Mouse (Mus musculus): ENCODE measurements around the gene Spata2. TPM values are rescaled to one million over a fixed set of nuclear protein-coding genes. Genes with fewer than 3 reads are reported as not detected.

The Spata2 gene
- polyA plus RNA-seq, 1 experiment from 2014 or later: 15.6 TPM

- Histone ChIP-seq H3K9me3 (ENCODE audit: control insufficient read depth, low read length) (no peaks in the 10 kb centered on the region), H3K4me1 (ENCODE audit: control insufficient read depth, insufficient read depth, low read length) (peaks cover 24% of the 10 kb centered on the region), H3K4me2 (peak within 1 kb of the TSS; percentile 57), H3K36me3 (ENCODE audit: control insufficient read depth, insufficient read depth, low read length) (no peaks in the 10 kb centered on the region), H3K9ac (ENCODE audit: low read length) (peak within 1 kb of the TSS; percentile 49), H3K27me3 (ENCODE audit: control insufficient read depth, insufficient read depth, low read length) (peaks cover 46% of the 10 kb centered on the region), H3K27ac (ENCODE audit: low read depth, low read length) (no peak within 1 kb of the TSS), H3K4me3 (ENCODE audit: low read depth, low read length) (peak within 1 kb of the TSS; percentile 38)
- WGBS: 1% methylated on average over 58 of the region's 58 CpGs
- ATAC-seq (ENCODE audit: low FRiP score) (peak; percentile 96), DNase-seq (ENCODE audit: low spot score, missing footprints) (peak; percentile 99)
Observed at GRCm38 (mm10) chr2:167537476-167538297, 45.0 kb upstream of the Spata2 start, which contains the start of gene Snai1. Gene Snai1, plus strand, starts transcription at chr2:167538195.

GRCm38 (mm10) chr2:167536320-167536945 lies 43.7 kb upstream of the Spata2 start:
- Histone ChIP-seq H3K9ac (ENCODE audit: low read length) (no peak overlapping the region), H3K9me3 (ENCODE audit: control insufficient read depth, low read length) (no peaks in the 10 kb centered on the region), H3K4me1 (ENCODE audit: control insufficient read depth, insufficient read depth, low read length) (peaks cover 24% of the 10 kb centered on the region), H3K36me3 (ENCODE audit: control insufficient read depth, insufficient read depth, low read length) (no peaks in the 10 kb centered on the region), H3K27ac (ENCODE audit: low read depth, low read length) (no peak overlapping the region), H3K4me2 (no peak overlapping the region), H3K27me3 (ENCODE audit: control insufficient read depth, insufficient read depth, low read length) (peaks cover 42% of the 10 kb centered on the region), H3K4me3 (ENCODE audit: low read depth, low read length) (no peak overlapping the region)
- DNase-seq (ENCODE audit: low spot score, missing footprints) (no peak), ATAC-seq (ENCODE audit: low FRiP score) (no peak)
- WGBS: 46% methylated on average over 10 of the region's 10 CpGs

GRCm38 (mm10) chr2:167533880-167534279 lies 41.2 kb upstream of the Spata2 start:
- H3K4me2 ChIP-seq: no peak overlapping the region
- H3K27ac ChIP-seq (ENCODE audit: low read depth, low read length): no peak overlapping the region
- no peak overlapping the region for H3K9ac ChIP-seq (ENCODE audit: low read length)
- no peaks in the 10 kb centered on the region for H3K36me3 ChIP-seq (ENCODE audit: control insufficient read depth, insufficient read depth, low read length)
- no peaks in the 10 kb centered on the region for H3K9me3 ChIP-seq (ENCODE audit: control insufficient read depth, low read length)
- H3K4me3 ChIP-seq (ENCODE audit: low read depth, low read length): no peak overlapping the region
- no peak for ATAC-seq (ENCODE audit: low FRiP score)
- H3K4me1 ChIP-seq (ENCODE audit: control insufficient read depth, insufficient read depth, low read length): peaks cover 20% of the 10 kb centered on the region
- no peak for DNase-seq (ENCODE audit: low spot score, missing footprints)
- peaks cover 22% of the 10 kb centered on the region for H3K27me3 ChIP-seq (ENCODE audit: control insufficient read depth, insufficient read depth, low read length)

GRCm38 (mm10) chr2:167532131-167532530 lies 39.4 kb upstream of the Spata2 start:
- DNase-seq (ENCODE audit: low spot score, missing footprints): peak; percentile 94
- Histone ChIP-seq H3K9ac (ENCODE audit: low read length) (no peak overlapping the region), H3K27me3 (ENCODE audit: control insufficient read depth, insufficient read depth, low read length) (peaks cover 8% of the 10 kb centered on the region), H3K27ac (ENCODE audit: low read depth, low read length) (no peak overlapping the region), H3K4me1 (ENCODE audit: control insufficient read depth, insufficient read depth, low read length) (peaks cover 9% of the 10 kb centered on the region; the same call in 1 of the 2 replicates), H3K36me3 (ENCODE audit: control insufficient read depth, insufficient read depth, low read length) (no peaks in the 10 kb centered on the region), H3K4me3 (ENCODE audit: low read depth, low read length) (no peak overlapping the region), H3K9me3 (ENCODE audit: control insufficient read depth, low read length) (no peaks in the 10 kb centered on the region), H3K4me2 (no peak overlapping the region)
- WGBS: 22% methylated on average over 13 of the region's 13 CpGs
- ATAC-seq (ENCODE audit: low FRiP score): no peak

- Histone ChIP-seq H3K36me3 (ENCODE audit: control insufficient read depth, insufficient read depth, low read length) (no peaks in the 10 kb centered on the region), H3K9me3 (ENCODE audit: control insufficient read depth, low read length) (no peaks in the 10 kb centered on the region), H3K4me3 (ENCODE audit: low read depth, low read length) (no peak overlapping the region), H3K4me1 (ENCODE audit: control insufficient read depth, insufficient read depth, low read length) (peaks cover 7% of the 10 kb centered on the region; the same call in 1 of the 2 replicates), H3K27ac (ENCODE audit: low read depth, low read length) (no peak overlapping the region), H3K9ac (ENCODE audit: low read length) (no peak overlapping the region), H3K4me2 (no peak overlapping the region), H3K27me3 (ENCODE audit: control insufficient read depth, insufficient read depth, low read length) (no peaks in the 10 kb centered on the region; the same call in 1 of the 2 replicates)
- no peak for ATAC-seq (ENCODE audit: low FRiP score)
- no peak for DNase-seq (ENCODE audit: low spot score, missing footprints)
- WGBS: 78% methylated on average over 4 of the region's 4 CpGs
Observed at GRCm38 (mm10) chr2:167530536-167530935, 37.8 kb upstream of the Spata2 start.

- DNase-seq (ENCODE audit: low spot score, missing footprints) (no peak), ATAC-seq (ENCODE audit: low FRiP score) (peak; percentile 27; the same call in 1 of the 2 replicates)
- H3K4me2 ChIP-seq: no peak overlapping the region
- 21% methylated on average over 5 of the region's 5 CpGs for WGBS
- H3K9ac ChIP-seq (ENCODE audit: low read length): no peak overlapping the region
- no peak overlapping the region for H3K4me3 ChIP-seq (ENCODE audit: low read depth, low read length)
- no peak overlapping the region for H3K27ac ChIP-seq (ENCODE audit: low read depth, low read length)
- no peaks in the 10 kb centered on the region; the same call in 1 of the 2 replicates for H3K27me3 ChIP-seq (ENCODE audit: control insufficient read depth, insufficient read depth, low read length)
- H3K9me3 ChIP-seq (ENCODE audit: control insufficient read depth, low read length): no peaks in the 10 kb centered on the region
- H3K36me3 ChIP-seq (ENCODE audit: control insufficient read depth, insufficient read depth, low read length): no peaks in the 10 kb centered on the region
- H3K4me1 ChIP-seq (ENCODE audit: control insufficient read depth, insufficient read depth, low read length): peaks cover 7% of the 10 kb centered on the region; the same call in 1 of the 2 replicates
Observed at GRCm38 (mm10) chr2:167529935-167530513, 37.3 kb upstream of the Spata2 start.

- no peak overlapping the region for H3K9ac ChIP-seq (ENCODE audit: low read length)
- DNase-seq (ENCODE audit: low spot score, missing footprints): no peak
- no peak overlapping the region for H3K4me2 ChIP-seq
- H3K9me3 ChIP-seq (ENCODE audit: control insufficient read depth, low read length): no peaks in the 10 kb centered on the region
- peaks cover 7% of the 10 kb centered on the region; the same call in 1 of the 2 replicates for H3K4me1 ChIP-seq (ENCODE audit: control insufficient read depth, insufficient read depth, low read length)
- WGBS: 10% methylated on average over 5 of the region's 5 CpGs
- ATAC-seq (ENCODE audit: low FRiP score): no peak
- H3K36me3 ChIP-seq (ENCODE audit: control insufficient read depth, insufficient read depth, low read length): no peaks in the 10 kb centered on the region
- no peaks in the 10 kb centered on the region; the same call in 1 of the 2 replicates for H3K27me3 ChIP-seq (ENCODE audit: control insufficient read depth, insufficient read depth, low read length)
- H3K27ac ChIP-seq (ENCODE audit: low read depth, low read length): no peak overlapping the region
- H3K4me3 ChIP-seq (ENCODE audit: low read depth, low read length): no peak overlapping the region
Observed at GRCm38 (mm10) chr2:167528278-167528677, 35.6 kb upstream of the Spata2 start.

GRCm38 (mm10) chr2:167519606-167520252 lies 27.0 kb upstream of the Spata2 start:
- no peak overlapping the region for H3K9ac ChIP-seq (ENCODE audit: low read length)
- DNase-seq (ENCODE audit: low spot score, missing footprints): no peak
- ATAC-seq (ENCODE audit: low FRiP score): no peak
- H3K4me1 ChIP-seq (ENCODE audit: control insufficient read depth, insufficient read depth, low read length): no peaks in the 10 kb centered on the region
- no peak overlapping the region for H3K27ac ChIP-seq (ENCODE audit: low read depth, low read length)
- no peak overlapping the region for H3K4me2 ChIP-seq
- H3K9me3 ChIP-seq (ENCODE audit: control insufficient read depth, low read length): no peaks in the 10 kb centered on the region
- H3K36me3 ChIP-seq (ENCODE audit: control insufficient read depth, insufficient read depth, low read length): peaks cover 18% of the 10 kb centered on the region; the same call in 1 of the 2 replicates
- H3K27me3 ChIP-seq (ENCODE audit: control insufficient read depth, insufficient read depth, low read length): no peaks in the 10 kb centered on the region
- WGBS: 76% methylated on average over 5 of the region's 5 CpGs
- no peak overlapping the region for H3K4me3 ChIP-seq (ENCODE audit: low read depth, low read length)
